Mouse (Mus musculus) frontal cortex, postnatal 10 days (tissue): ENCODE results near the gene Sla2.
"Not testable (repeated sequence)": the region's sequence is repeated elsewhere in the genome, so short reads cannot be mapped to it uniquely, and the experiment has no call there.

ENCODE experiments used
- DNase-seq, 2 experiments: peaks; one replicate each; pipeline ENCODE4 v3.0.0; 2022; ENCODE audit warnings: low spot score in 2 of 2, mixed read lengths in 1 of 2

Sla2 gene

DNA sequence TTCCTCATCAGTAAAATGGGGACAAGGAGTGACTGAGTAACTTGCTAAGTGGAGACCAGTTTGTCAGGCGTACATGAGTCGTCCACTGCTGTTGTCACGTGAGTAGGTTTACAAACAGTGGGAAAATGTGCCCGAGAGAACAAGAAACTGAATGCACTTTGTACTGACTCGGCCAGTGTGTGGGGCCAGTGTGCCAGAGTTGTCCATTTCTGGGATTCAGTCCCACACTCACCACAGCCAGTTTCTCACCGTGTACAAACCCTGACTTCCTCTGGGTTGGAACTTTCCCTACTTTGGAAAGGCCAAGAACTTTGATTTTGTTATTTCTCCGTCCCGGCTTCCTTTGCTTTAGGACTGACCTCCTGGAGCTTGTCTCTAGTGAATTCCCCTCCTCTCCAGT, 18.0 kb downstream of the Sla2 start:
- peak in 1 of 2 experiments; percentile 34 for DNase-seq

- no peak for DNase-seq
Observed at GRCm38 (mm10) chr2:156864481-156864880, 22.5 kb downstream of the Sla2 start.

- DNase-seq: peak in 1 of 2 experiments; percentile 24
Observed at GRCm38 (mm10) chr2:156863487-156864160, 23.4 kb downstream of the Sla2 start.

- peak; percentile 96 to 99 for DNase-seq
Observed at GRCm38 (mm10) chr2:156862772-156863486, 24.1 kb downstream of the Sla2 start, which contains the start of gene Rab5if. Rab5if (plus strand) TSS chr2:156863128.

DNA sequence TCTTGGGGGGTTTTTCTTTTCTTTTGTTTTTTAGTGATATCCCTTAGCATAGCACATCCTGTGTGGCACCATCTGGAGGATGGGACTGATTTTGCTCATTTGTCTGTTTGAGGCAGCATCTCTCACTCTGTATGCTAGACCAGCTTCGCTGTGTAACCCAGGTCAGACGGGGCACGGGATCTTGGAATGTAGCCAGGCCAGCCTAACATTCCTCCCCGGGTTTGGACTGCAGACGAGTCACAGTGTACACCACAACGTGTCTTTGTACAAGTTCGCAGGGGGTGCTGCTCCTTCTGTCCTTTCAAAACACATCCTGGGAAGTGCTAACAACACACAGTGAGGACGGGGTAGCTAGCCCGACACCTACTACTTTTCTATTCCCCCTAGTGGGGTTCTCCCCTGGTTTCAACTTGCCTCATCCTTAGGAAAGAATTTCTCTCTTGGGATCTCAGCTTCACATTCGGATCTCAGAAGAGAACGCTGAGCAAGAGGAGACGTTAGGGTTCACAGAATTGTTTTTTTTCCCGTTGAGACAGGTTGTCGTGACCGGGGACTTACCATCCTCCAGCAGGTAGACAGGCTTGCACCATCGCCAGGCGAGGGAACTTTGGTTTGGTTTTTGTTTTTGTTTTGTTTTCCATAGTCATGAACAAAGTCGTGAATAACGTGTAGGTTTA, 24.8 kb downstream of the Sla2 start:
- DNase-seq: peak in 1 of 2 experiments; percentile 25

GRCm38 (mm10) chr2:156858671-156859070, 28.3 kb downstream of the Sla2 start:
- no peak for DNase-seq

- no peak for DNase-seq
Observed at GRCm38 (mm10) chr2:156857835-156858234, 29.2 kb downstream of the Sla2 start, which contains the start of gene 4930518I15Rik. 4930518I15Rik (minus strand) TSS chr2:156857946.

DNA sequence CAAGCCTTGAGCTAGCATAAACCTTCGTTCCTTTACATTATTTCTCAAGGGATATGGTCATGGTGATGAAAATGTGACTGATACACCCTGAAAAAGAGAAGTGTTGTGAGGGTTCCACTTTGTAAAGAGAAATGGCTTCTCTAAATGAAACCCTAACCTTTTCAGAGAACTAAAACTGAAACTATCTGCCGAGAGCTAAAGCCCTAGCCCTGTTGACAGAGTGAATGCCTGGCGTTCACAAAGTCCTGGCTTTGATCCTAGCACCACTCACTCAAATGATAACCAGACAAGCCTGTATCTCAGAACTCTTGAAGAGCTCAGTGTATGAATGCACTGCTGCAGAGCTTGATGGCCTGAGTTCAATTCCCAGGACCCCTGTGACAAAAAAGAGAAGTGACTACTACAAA, 29.6 kb downstream of the Sla2 start:
- no peak for DNase-seq

DNA sequence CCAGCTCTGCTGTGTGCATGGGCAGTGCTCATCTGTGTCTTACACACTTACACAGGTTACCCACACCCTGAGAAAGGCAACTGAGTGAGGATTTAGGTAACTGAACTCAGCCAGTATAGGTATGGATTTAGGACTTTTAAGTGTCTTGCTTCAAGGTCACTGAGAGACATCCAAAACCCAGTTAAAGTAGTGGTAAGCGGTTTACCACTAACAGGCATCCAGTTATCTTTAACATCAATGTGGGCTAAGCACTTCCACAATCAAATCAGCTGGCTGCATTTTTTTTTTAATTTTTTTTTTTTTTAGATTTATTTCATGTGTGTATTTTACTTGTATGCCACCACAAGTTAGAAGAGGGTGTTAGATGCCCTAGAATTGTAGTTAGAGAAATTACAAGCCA, 30.7 kb downstream of the Sla2 start:
- no peak for DNase-seq

- DNase-seq: peak in 1 of 2 experiments; percentile 37
Observed at GRCm38 (mm10) chr2:156853999-156854771, 32.8 kb downstream of the Sla2 start.

- not testable (repeated sequence) for DNase-seq
Observed at GRCm38 (mm10) chr2:156853584-156853983, 33.4 kb downstream of the Sla2 start.

- no peak for DNase-seq
Observed at GRCm38 (mm10) chr2:156850505-156850904, 36.5 kb downstream of the Sla2 start.

- no peak for DNase-seq
Observed at GRCm38 (mm10) chr2:156848526-156849182, 38.3 kb downstream of the Sla2 start.

GRCm38 (mm10) chr2:156847653-156848052, 39.3 kb downstream of the Sla2 start:
- DNase-seq: no peak

GRCm38 (mm10) chr2:156844715-156845114, 42.3 kb downstream of the Sla2 start:
- no peak for DNase-seq

GRCm38 (mm10) chr2:156843331-156843730, 43.7 kb downstream of the Sla2 start:
- DNase-seq: no peak

DNA sequence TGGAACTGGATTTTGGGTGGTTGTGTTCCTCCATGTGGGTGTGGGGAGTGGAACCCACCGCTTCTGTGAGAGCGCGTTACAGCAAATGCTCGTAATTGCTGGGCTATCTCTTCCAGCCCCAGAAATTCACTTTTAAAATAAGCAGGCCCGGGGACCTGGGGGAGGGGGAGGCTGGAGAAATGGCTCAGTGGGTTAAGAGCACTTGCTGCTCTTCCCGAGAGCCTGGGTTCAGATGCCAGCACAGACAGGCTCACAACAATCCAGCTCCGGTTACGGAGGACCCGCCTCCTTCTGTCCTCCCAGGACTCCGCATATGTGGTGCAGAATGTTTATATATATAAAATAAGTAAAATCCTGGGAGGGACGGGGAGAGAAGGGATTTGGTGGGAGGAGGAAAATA, 44.3 kb downstream of the Sla2 start:
- no peak for DNase-seq

- peak in 1 of 2 experiments; percentile 29 for DNase-seq
Observed at GRCm38 (mm10) chr2:156841841-156842706, 44.9 kb downstream of the Sla2 start.

DNA sequence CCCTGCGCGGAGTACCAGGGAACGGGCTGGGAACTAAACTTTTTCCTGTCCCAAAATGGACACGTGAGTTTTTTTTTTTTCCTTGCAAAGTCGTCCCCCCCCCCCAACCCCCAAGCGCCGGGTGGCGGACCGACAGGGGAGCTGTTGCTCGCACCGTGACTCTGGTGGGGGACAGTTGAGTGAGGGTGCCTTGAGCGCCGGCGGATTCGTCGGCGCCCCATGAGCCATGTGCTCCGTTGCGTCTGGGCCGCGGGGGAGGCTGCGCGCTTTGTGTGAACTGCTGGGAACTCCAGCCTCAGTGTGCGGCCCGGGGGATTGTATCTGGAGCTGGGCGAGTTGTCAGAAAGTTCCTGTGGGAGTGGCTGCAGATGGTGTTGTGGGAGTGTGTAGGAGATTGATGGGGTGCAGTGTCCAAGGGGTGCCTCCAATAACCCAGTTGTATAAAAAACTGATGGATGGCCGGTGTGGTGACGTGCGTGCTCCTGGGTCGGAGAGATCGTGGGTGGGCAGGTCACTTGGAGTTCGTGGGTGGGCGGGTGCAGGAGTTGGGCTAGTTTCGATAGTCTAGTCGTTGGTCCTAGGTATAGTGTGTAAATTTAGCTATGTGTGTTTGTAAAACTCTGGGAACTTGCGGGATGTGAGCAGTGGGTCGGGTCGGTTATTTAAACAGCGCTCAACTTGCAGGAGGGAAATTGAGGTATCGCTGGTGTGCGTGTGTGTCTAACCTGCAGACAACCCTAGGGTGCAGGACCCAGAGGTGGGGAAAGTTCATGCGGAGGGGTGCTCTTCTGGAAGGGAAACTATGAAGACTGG, 45.8 kb downstream of the Sla2 start:
- DNase-seq: peak in 1 of 2 experiments; percentile 18
